Mouse (Mus musculus): ENCODE measurements around the gene Thsd4.
"Not testable (repeated sequence)": the region's sequence is repeated elsewhere in the genome, so short reads cannot be mapped to it uniquely, and the experiment has no call there.

The Thsd4 gene

DNA sequence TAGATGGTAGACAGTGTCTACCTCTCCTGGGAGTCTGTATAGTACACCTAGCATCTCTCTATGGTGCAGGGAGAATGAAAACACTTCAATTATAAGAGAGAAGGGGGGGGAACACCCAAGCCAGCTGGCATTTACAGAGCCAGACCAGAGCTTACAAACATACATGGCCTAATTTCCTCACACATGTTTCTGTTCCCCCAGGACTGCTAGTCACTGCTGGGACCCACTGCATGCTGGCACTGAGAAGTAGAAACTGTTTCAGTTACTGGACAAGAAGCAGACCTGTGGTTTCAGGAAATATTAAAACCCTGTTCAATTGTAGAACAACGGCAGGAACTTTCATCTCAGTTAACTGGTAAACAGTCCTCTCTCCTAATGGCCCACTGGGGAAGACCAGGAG, 308.7 kb downstream of the Thsd4 start:
- DNase-seq (ENCODE audit: low read depth): no peak

GRCm38 (mm10) chr9:60208843-60209242, 313.0 kb downstream of the Thsd4 start:
- no peak for DNase-seq (ENCODE audit: low read depth)

DNA sequence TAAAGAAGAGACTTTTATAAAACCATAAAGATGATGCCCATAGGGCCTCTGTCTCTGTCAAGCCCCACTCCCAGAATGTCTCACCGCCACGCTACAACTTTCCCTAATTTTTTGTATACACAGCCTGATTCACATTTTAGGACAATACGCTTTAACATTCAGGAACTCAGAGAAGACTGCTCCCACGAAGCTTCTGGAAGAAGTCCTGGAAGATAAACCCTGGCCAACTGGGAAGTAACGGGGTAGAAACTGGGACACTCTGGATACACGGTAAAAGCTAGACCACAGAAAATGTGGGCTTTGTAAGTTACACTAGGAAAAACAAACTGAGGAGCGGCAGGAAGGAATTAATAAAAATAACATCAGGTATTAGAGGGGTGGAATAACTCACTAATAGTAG, 318.7 kb downstream of the Thsd4 start:
- no peak for DNase-seq (ENCODE audit: low read depth)

- DNase-seq (ENCODE audit: low read depth): no peak
Measured at GRCm38 (mm10) chr9:60200436-60200835, 321.4 kb downstream of the Thsd4 start.

DNA sequence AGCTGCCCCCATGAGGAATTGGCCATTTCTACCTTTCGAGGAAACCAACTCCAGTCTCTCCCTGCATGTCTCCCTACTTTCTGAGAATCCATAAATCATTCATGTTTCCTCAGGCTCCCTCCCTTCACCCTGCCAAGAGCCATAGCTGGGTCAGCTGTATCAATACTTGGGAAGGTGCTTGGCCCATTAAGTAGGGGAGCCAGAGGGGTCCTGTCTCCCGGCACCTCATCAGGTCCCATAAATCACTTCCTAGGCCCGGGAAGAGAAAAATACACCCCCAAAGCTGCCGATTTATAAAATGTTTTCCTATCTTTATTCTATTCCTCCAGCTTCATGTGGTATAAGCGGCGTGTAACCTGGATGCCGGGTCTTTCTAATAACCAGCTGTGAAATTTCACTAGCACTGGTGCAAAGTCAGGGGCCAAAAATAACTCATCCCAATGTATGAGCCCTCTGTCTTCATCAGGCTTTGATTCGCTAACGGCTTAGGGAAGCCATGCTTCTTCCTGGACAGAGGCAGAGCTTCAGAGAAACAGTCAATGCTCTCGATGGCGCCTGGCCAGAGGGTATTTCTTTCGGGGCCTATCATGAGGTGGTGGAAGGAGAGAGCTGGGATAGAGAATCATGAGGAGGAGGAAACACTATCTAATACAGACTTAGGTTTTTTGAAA, 323.2 kb downstream of the Thsd4 start:
- DNase-seq (ENCODE audit: low read depth): no peak

DNA sequence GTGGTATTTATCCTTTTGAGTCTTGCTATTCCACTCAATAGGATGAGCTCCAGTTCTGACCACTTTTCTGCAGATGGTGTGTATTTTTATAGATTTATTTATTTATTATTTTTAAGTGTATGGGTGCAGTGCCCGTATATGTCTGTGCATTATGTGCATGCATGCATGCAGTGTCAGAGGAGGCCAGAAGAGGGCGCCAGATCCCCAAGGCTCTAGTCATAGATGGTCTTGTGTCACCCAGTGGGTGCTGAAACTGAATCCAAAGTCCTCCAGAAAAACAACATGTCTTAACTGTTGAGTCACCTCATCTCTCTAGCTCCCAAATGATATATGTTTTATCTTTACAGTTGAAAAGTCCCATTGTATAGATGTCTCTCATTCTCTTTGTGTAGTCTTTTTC, 326.3 kb downstream of the Thsd4 start:
- DNase-seq (ENCODE audit: low read depth): peak; percentile 2

- DNase-seq (ENCODE audit: low read depth): no peak
Measured at GRCm38 (mm10) chr9:60194905-60195304, 326.9 kb downstream of the Thsd4 start.

DNA sequence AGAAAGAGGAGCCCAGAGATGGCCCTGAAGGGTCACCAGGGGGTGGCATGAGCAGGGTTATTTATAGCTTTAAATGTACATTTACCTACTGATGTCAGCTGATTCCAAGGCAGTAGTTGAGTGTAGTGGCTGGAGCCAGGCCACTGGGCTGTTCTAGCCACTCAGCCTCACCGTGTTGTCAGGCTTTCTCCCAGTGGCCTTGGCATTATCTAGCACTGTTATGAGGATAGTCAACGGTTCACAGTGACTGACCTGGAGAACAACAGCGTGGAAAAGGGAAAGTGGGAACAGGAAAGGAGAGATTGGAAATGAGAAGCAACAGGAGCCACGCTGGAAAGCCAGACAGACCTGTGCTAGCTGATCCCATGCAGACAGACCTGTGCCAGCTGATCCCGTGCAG, 329.5 kb downstream of the Thsd4 start:
- DNase-seq (ENCODE audit: low read depth): no peak

GRCm38 (mm10) chr9:60187437-60187836, 334.4 kb downstream of the Thsd4 start:
- DNase-seq (ENCODE audit: low read depth): no peak

DNA sequence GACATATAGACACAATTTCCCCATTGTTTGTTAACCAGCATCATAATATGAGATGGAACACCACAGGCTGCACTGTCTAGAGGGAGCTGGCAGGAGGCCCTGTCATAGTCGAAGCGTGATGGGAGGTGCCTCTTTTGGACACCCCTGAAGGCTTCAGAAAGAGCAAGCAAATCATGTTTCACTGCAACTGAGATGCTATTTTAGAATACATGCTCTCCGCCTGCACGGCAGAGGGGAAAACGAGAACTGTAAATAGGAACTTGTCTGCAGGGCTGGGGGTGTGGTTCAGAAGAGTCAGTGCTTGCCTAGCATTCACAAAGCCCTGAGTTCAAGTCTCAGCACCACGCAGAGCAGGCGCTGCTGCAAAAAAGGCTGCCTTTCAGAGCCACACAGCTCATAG, 334.9 kb downstream of the Thsd4 start:
- DNase-seq (ENCODE audit: low read depth): no peak

DNA sequence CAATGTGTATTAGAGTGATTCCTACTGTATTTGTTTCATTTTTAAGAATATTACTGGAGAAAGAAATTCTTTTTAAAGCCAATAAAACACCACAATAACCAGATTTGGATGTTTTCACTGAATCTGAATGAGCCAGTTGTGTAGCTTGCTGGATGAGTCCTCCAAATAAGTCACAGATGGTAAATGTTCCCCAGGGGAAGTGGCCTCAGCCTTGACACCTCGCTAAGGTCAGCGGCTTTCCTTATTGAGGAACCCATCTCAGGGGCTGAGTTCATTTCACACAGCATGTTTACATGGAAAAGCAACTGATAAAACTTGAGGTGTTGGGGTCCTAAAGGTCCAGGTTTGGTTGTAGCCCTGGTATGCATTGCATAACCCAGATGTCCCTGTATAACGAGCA, 337.8 kb downstream of the Thsd4 start:
- DNase-seq (ENCODE audit: low read depth): no peak

DNA sequence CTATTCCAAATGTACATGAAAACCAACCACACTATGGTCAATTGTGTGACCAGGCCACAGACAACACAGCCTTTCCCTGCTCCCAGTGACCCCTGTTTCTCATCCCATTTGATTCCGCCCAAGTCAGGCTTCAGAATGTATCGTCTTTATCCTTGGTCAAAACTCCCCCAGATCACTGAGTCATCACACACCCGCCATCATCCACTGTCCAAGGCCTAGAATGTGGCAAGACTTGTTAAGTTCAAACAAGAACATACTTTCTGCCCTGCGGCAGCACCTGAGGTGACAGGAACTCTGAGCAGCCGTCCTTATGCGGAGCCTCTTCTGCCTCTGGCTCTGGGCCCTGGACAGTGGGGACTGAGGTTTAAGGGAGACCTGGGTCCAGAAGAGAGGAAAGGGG, 339.5 kb downstream of the Thsd4 start:
- DNase-seq (ENCODE audit: low read depth): no peak

GRCm38 (mm10) chr9:60180936-60181335, 340.9 kb downstream of the Thsd4 start:
- no peak for DNase-seq (ENCODE audit: low read depth)

GRCm38 (mm10) chr9:60180114-60180513, 341.7 kb downstream of the Thsd4 start:
- no peak for DNase-seq (ENCODE audit: low read depth)

DNA sequence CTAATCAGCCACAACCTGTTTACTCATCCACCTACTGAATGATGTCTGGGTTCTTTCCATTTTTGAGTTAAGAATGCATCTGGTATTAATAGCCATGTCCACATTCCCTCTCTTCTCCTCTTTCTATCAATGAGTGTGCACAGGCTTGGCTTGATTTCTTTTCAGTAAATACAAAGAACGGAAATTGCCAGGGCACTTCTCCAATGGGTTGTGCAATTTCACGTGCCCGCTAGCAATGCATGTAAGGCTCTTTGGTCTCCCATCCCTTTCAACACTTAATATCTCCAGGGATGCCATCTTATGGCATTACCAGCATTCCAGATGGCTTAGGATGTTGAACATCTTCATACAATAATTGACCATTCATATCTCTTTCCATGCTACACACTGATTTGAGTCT, 345.5 kb downstream of the Thsd4 start:
- DNase-seq (ENCODE audit: low read depth): peak; percentile 39

- DNase-seq (ENCODE audit: low read depth): not testable (repeated sequence)
Measured at GRCm38 (mm10) chr9:60172459-60173060, 349.3 kb downstream of the Thsd4 start.

- DNase-seq (ENCODE audit: low read depth): peak; percentile 3
Measured at GRCm38 (mm10) chr9:60166990-60167389, 354.9 kb downstream of the Thsd4 start.

- DNase-seq (ENCODE audit: low read depth): no peak
Measured at GRCm38 (mm10) chr9:60160855-60161254, 361.0 kb downstream of the Thsd4 start.

DNA sequence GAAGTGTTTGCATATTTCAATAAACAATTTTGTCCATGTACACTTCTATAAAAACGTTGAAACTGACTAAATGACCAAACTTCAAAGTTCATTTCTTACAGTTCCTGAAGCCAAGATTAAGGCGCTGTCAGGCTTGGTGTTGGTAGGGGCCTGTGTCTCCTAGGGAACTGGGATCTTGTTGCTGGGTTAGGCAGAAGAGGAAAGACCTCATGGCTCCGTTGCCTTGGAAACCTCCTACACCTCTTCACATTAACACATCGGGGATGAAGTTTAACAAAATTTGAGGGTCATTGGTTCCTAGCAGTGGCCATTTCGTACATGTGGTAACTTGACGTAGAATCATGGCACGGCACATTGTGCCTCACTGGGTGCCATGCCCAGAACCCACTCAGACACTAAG, 361.7 kb downstream of the Thsd4 start:
- DNase-seq (ENCODE audit: low read depth): no peak

DNA sequence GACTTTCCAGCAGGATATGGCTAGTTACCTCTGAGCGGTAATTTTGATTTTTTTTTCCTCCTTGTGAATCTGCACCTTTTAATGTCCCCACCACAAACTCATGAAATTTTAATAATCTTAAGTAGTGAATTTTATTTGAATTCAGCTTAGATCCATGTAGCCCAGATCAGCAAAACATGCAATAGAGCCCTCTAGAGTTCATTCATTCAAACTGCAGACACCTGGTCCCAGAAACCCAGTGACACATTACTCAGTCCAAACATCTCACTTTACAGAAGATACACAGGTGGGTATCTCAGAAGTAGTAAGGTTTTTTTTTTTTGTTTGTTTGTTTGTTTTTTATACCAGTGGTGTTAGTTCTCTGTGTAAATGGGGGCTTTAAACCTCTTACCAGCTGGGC, 368.9 kb downstream of the Thsd4 start:
- no peak for DNase-seq (ENCODE audit: low read depth)

GRCm38 (mm10) chr9:60151897-60152627, 369.8 kb downstream of the Thsd4 start:
- DNase-seq (ENCODE audit: low read depth): peak; percentile 24

GRCm38 (mm10) chr9:60150511-60150910, 371.3 kb downstream of the Thsd4 start:
- no peak for DNase-seq (ENCODE audit: low read depth)

- no peak for DNase-seq (ENCODE audit: low read depth)
Measured at GRCm38 (mm10) chr9:60148988-60149387, 372.9 kb downstream of the Thsd4 start.
